Mouse (Mus musculus) left cerebral cortex, postnatal 36 days (tissue): ENCODE measurements around the gene Plekhh3. TPM values are rescaled to one million over a fixed set of nuclear protein-coding genes. Genes with fewer than 3 reads are reported as not detected.

Experiments used
- DNase-seq, 2 experiments: peaks; one replicate each; pipeline ENCODE4 v3.0.0; 2021 to 2022; ENCODE audit warnings: low spot score in 2 of 2, mixed read lengths in 1 of 2
- intact Hi-C: fragments of 180-260 bp; cut with DNase I; formaldehyde crosslinking; loops from one replicate; pipeline ENCODE4 v1.15.1; 2025
- total RNA-seq, 2 experiments: library from RNA; stranded (reverse); gene quantifications; 2 replicates each; pipeline ENCODE4 v1.2.3; 2021

The Plekhh3 gene
- total RNA-seq = 10 to 100 TPM; 12.3 TPM

- intact Hi-C loops = loop anchor here (2.0 to 10.0 kb wide), 2 partner anchors 52 to 186 kb away; partner anchors contain the start of genes Retreg3 and Tubg1
- DNase-seq = peak; percentile 93 to 94
These were observed at the start of gene Plekhh3 for GRCm38 (mm10) chr11:101170811-101171610. Gene Plekhh3, minus strand, starts transcription at chr11:101171351.

DNA sequence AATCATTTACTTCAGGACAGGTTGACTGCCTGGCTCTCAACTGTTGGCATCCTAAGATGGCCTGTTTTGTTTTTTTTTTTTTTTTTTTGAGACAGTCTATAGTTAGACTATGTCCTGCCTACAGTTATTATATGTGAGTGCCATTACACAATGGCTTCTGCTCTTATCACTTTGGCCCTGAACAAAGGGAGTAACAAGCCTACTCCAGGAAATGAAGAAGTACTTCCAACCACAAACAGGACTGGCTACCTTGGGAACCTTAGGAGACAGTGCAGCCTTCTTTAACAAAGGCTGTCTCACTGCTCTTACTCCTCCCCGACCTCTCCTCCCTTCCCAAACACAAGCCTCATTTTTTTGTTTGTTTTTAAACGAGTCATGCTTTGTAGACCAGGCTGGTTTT lies 49.7 kb upstream of the Plekhh3 start:
- intact Hi-C loops = no loop called here
- DNase-seq = no peak

DNA sequence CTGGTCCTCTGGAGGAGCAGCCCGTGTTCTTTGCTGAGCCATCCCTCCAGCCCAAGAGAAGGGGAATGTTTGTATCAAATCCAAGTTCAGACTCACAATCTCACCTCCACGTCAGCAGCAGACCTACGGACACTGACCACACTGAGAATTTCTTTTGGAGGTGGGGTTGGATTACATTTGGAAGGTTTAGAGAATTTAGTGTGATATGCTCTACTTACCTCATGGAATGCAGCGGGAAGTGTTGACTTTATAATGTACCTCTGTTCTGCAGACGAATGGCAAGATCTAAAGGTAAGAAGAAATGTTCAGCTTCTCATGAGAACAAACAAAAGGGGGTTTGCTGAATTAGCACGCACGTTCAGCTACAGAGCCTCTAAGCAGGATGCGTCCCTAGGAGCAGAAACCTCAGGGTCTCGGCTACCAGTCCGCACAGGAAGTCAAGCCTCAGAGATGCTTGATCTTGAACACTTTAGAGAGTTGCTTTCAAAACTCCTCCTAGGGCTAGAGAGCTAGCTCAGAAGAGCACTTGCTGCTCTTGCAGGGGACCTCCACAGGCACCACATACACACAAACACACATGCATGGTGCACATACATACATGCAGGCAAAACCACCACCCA lies 47.4 kb upstream of the Plekhh3 start:
- intact Hi-C loops = no loop called here
- DNase-seq = no peak

- intact Hi-C loops = no loop called here
- DNase-seq = no peak
These were observed 45.8 kb upstream of the Plekhh3 start for GRCm38 (mm10) chr11:101216936-101217335.

- no peak for DNase-seq
- intact Hi-C loops = loop anchor here (2.0 to 5.0 kb wide), 3 partner anchors 37 to 185 kb away; partner anchors contain the start of gene Becn1
These were observed 40.8 kb upstream of the Plekhh3 start for GRCm38 (mm10) chr11:101211970-101212369.

DNA sequence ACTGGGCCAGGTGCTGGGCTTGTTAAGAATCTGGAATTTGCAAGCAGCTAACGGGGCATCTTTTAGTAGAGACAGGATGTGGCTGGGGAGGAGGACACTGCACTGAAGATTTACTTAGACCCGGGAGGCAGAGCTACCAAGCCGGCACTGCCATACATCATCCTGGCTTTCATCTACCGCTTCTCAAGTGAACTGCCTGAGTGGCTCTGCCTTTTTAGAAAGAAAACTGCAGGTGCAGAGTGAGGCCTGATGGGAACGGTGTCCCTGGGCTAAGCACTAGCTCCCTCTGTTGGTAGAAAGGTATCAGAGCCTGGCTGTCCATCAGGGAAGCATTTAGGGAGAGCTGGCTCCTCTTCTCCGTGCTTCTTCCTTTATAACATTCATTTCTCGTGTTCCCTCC lies 29.8 kb upstream of the Plekhh3 start:
- DNase-seq = no peak
- intact Hi-C loops = no loop called here

DNA sequence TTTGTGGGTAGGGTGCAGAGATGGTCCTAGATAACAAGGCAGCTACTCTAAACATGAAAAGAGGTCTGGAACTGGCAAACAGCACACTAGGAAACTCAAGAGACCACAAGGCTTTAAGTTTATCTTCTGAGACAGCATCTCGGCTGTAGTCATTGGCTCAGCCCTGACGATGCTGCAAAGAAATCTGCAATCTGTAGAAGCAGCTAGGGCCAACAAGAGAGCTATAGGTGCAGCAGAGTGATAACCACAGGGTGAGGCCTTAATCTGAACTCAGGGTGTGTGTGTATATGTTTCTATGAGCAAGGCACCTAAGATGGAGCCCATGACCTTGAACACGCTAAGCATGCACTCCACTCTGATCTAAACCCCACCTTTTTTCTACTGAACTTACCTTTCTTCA lies 28.4 kb upstream of the Plekhh3 start:
- intact Hi-C loops = no loop called here
- no peak for DNase-seq

GRCm38 (mm10) chr11:101196175-101196574 lies 25.0 kb upstream of the Plekhh3 start:
- DNase-seq = no peak
- intact Hi-C loops = no loop called here

DNA sequence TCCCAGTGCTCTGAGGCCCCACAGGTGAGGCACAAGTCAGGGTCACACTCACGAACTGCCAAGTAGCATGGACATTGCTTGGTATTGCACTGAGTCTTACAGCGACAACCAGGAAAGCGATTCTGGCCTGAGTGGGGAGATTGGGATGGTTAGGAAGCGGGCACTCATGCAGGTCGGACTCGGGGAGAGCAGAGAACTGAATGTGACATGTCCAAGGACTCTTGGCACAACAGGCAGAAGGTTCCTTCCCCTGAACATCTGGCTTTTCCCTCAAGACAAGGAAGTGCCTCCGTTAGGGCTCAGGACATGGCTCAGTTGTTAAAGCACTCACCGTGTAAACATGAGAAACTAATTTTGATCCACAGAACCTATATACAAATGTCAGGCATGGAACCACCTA lies 24.4 kb upstream of the Plekhh3 start:
- DNase-seq = no peak
- intact Hi-C loops = no loop called here

DNA sequence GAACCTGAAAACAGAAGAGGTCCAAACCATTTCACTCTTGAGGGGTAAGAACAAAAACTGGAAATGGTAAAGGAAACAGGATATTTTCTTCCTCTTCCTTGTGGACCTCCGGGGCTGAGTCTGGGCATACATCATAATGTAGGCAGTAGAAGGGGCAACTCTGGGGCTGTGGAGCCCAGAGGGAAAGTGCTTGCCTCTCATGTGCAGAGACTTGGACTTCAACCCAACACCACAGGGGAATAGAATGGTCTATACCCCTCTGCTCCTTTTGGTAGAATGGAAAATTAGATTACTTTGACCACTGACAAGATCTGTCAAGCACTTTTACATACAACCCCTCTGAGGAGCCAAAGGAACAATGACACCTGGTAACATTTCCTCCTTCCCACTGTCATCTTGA lies 23.9 kb upstream of the Plekhh3 start:
- intact Hi-C loops = no loop called here
- DNase-seq = no peak

DNA sequence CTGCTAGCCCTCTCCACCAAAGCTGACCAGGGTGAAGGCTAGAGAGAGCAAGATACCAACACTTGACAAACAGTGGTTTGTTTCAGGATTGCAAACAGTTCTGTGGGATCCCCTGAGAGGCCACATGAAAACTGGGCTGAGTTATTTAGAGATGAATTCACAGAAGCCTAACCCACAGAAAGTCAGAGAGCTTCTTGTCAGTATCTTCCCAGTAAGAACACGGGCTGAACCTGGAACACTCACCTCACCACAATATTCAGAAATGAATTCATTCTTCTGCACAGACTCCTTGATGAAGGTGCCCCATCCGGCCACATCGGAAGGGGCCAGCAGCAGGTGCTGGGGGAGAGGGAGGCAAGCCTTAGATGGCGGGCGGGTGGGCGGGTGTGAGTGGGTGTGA lies 23.5 kb upstream of the Plekhh3 start:
- intact Hi-C loops = no loop called here

DNA sequence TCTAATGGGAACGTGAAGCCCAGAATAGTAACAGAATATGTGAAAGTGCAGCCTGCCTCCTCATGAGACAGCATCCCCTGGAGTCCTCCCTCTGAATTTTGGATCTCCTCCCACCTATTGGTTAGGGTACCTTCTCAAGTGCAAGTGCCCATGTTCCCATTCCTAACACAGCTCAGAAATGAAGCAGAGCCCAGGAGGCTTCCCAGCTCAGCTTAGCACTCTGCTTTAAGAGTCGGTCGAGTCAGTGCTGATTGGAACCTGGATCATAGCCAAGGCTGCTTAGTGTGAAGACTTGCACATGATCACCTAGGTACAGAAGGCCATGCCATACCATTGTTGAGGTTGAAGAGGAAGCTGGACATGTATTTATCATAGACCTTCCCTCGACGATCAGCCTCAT lies 23.0 kb upstream of the Plekhh3 start:
- DNase-seq = no peak
- intact Hi-C loops = no loop called here

More for the DNA sequence above, 23.5 kb upstream of the Plekhh3 start:
- DNase-seq = no peak

DNA sequence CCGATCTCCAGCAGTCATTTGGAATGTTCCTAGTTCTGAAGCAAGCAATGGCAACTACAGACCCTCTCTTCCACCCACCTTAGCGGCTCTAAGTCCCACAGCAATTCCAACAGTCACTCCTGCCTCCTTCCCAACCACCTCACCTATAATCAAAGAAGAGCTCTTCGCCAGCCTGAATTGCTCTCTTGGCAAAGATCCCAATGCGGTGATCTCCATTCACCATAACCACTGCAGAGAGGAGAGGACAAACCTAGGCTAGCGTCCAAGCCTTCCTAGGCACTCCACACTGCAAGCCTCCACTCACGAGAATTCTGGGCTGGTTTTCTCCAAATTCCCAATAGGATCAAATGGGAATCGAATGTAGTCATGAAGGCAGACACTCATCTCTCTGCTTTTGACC lies 21.9 kb upstream of the Plekhh3 start:
- intact Hi-C loops = no loop called here
- no peak for DNase-seq

DNA sequence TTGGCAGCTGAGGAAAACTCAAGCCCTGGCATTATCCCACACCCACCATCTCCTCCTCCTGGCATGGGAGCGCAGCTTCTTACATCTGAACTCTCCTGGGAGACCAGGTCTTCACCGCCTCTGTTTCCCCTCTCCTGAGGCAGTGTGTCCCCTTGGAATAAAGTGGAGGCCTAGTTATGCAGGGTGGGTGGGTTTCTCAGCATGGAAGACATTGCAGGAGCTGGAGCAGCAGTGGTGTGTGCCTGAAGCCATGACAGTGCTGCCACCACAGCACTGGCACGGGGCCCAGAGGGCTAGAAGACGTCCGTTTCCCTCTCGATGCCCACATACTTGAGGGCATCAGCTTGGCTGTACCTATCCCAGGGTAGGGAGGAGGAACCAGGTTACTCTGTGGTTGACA lies 21.5 kb upstream of the Plekhh3 start:
- DNase-seq = no peak
- intact Hi-C loops = no loop called here

GRCm38 (mm10) chr11:101191919-101192470 lies 20.8 kb upstream of the Plekhh3 start:
- intact Hi-C loops = no loop called here
- no peak for DNase-seq

GRCm38 (mm10) chr11:101190913-101191907 lies 20.1 kb upstream of the Plekhh3 start:
- intact Hi-C loops = no loop called here
- peak in 1 of 2 experiments; percentile 23 for DNase-seq

DNA sequence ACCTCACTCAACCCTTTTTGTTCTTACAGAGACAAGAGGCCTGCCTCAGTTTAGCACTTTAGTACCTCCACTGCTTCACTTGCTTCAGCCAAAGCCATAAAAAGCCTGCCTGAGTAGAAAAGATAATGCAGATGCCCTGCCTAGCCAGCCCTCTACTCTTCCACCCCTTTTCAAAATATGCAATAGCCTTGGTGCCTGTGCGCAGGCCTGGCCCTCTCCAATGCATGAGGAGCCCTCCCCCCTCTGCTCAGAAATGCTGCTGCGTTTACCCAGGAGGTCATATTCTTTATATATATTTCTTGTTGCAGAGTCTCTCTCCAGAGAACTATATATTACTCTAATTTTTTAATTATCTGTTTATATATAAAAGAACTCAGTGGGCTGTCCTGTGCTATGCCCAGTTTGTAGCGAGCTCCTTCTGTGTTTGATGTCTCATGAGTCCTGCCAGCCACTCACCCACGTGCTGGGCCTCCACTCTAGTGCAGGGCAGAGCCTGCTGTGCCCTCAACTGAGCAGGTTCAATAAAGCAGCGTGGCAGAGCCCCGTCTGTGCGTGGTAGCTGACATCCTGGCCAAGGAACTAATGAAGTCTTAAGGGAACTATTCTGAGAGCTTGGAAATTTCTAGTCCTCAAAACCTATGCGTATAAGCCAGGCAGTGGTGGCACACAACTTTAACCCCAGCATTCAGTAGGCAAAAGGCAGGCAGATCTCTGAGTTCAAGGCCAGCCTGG lies 19.2 kb upstream of the Plekhh3 start:
- intact Hi-C loops = no loop called here
- no peak for DNase-seq

GRCm38 (mm10) chr11:101189495-101190180 lies 18.5 kb upstream of the Plekhh3 start:
- intact Hi-C loops = no loop called here
- DNase-seq = peak in 1 of 2 experiments; percentile 53
